Mouse (Mus musculus) kidney, adult 2 months (tissue): ENCODE data around the gene Tmem11.

Source experiments
- CTCF ChIP-seq: fragments of 200-500 bp; conservative IDR thresholded peaks from 2 replicates; pipeline ENCODE4 v1.5.1; 2011; ENCODE audit warnings: low read depth, mild to moderate bottlenecking, control low read depth, low read length, moderate library complexity, mixed read lengths; ENCODE audit not compliant: insufficient read depth, insufficient read length
- POLR2A ChIP-seq: fragments of 200-500 bp; IDR thresholded peaks from one replicate; pipeline ENCODE4 v1.6.1; 2011; ENCODE audit warnings: low read depth, low read length, control low read depth

DNA sequence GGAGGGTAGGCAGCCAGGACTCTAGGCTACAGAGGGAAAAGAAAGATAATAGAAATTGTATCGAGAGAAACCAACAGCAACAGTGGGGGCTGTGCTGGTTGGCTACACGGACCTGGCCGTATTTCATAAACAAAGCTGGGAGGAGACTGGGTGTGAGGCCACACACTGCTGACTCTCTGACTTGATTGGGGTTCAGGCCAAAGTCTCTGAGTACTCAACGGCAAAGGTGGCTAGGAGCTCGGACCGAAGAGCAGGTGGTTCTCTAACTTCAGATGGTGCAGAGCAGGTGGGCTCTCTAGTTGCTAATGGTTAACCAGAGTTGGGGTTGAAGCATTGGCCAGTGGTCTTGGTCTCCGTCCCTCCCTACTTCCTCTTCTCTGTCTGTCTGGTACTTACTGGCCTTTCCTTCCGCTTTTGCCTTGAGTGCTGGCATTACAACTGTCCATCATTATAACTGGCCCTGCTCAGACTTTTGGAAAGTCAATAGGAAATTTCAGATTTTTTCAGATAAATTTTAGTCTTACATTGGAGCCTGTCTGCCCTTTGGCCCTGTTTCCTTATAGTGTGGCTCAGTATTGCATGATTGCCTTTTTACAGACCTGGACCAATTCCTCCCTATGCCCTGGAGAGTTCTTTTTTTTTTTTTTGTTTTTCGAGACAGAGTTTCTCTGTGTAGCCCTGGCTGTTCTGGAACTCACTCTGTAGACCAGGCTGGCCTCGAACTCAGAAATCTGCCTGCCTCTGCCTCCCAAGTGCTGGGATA lies 41.2 kb downstream of the Tmem11 start:
- TF ChIP-seq CTCF (no peak), POLR2A (no peak)
